Mouse (Mus musculus): ENCODE measurements at regions not wholly inside any gene's neighbourhood (a gene's known extent, or its start where the extent isn't known, plus 50 kb on each side); places are given as distances from the start of the nearest gene placed in this dataset.

- DNase-seq (ENCODE audit: low read depth) = no peak
- no peak for TF ChIP-seq CTCF (IDR thresholded peaks at IDR 0.05; ENCODE audit: borderline replicate concordance, extremely low read depth, insufficient read depth, insufficient read length)
- no peak for TF ChIP-seq POLR2A (IDR thresholded peaks at IDR 0.05; ENCODE audit: borderline replicate concordance, extremely low read depth, insufficient read depth, insufficient read length, poor library complexity, severe bottlenecking)
These were observed 487.6 kb upstream of the Adamts5 start for GRCm38 (mm10) chr16:86389063-86389723.

GRCm38 (mm10) chr16:86388128-86388527 is 486.5 kb upstream of the Adamts5 start:
- peak; percentile 48 for DNase-seq (ENCODE audit: low read depth)
- TF ChIP-seq POLR2A (IDR thresholded peaks at IDR 0.05; ENCODE audit: borderline replicate concordance, extremely low read depth, insufficient read depth, insufficient read length, poor library complexity, severe bottlenecking) (no peak), CTCF (IDR thresholded peaks at IDR 0.05; ENCODE audit: borderline replicate concordance, extremely low read depth, insufficient read depth, insufficient read length) (no peak)

GRCm38 (mm10) chr16:86377991-86378390 is 476.4 kb upstream of the Adamts5 start:
- no peak for TF ChIP-seq POLR2A (IDR thresholded peaks at IDR 0.05; ENCODE audit: borderline replicate concordance, extremely low read depth, insufficient read depth, insufficient read length, poor library complexity, severe bottlenecking)
- no peak for TF ChIP-seq CTCF (IDR thresholded peaks at IDR 0.05; ENCODE audit: borderline replicate concordance, extremely low read depth, insufficient read depth, insufficient read length)
- DNase-seq (ENCODE audit: low read depth) = peak; percentile 12

- DNase-seq (ENCODE audit: low read depth) = no peak
- TF ChIP-seq POLR2A (IDR thresholded peaks at IDR 0.05; ENCODE audit: borderline replicate concordance, extremely low read depth, insufficient read depth, insufficient read length, poor library complexity, severe bottlenecking) (no peak), CTCF (IDR thresholded peaks at IDR 0.05; ENCODE audit: borderline replicate concordance, extremely low read depth, insufficient read depth, insufficient read length) (no peak)
These were observed 470.0 kb upstream of the Adamts5 start for GRCm38 (mm10) chr16:86371652-86372051.

- no peak for DNase-seq (ENCODE audit: low read depth)
- TF ChIP-seq CTCF (IDR thresholded peaks at IDR 0.05; ENCODE audit: borderline replicate concordance, extremely low read depth, insufficient read depth, insufficient read length) = no peak
- TF ChIP-seq POLR2A (IDR thresholded peaks at IDR 0.05; ENCODE audit: borderline replicate concordance, extremely low read depth, insufficient read depth, insufficient read length, poor library complexity, severe bottlenecking) = no peak
These were observed 466.8 kb upstream of the Adamts5 start for GRCm38 (mm10) chr16:86368449-86368848.

GRCm38 (mm10) chr16:86366197-86366596 is 464.6 kb upstream of the Adamts5 start:
- TF ChIP-seq CTCF (IDR thresholded peaks at IDR 0.05; ENCODE audit: borderline replicate concordance, extremely low read depth, insufficient read depth, insufficient read length) (no peak), POLR2A (IDR thresholded peaks at IDR 0.05; ENCODE audit: borderline replicate concordance, extremely low read depth, insufficient read depth, insufficient read length, poor library complexity, severe bottlenecking) (no peak)

GRCm38 (mm10) chr16:86361099-86361498 is 459.5 kb upstream of the Adamts5 start:
- DNase-seq (ENCODE audit: low read depth) = no peak
- no peak for TF ChIP-seq POLR2A (IDR thresholded peaks at IDR 0.05; ENCODE audit: borderline replicate concordance, extremely low read depth, insufficient read depth, insufficient read length, poor library complexity, severe bottlenecking)
- TF ChIP-seq CTCF (IDR thresholded peaks at IDR 0.05; ENCODE audit: borderline replicate concordance, extremely low read depth, insufficient read depth, insufficient read length) = no peak

More at GRCm38 (mm10) chr16:86366197-86366596, 464.6 kb upstream of the Adamts5 start:
- no peak for DNase-seq (ENCODE audit: low read depth)

GRCm38 (mm10) chr16:86355036-86355435 is 453.4 kb upstream of the Adamts5 start:
- TF ChIP-seq CTCF (IDR thresholded peaks at IDR 0.05; ENCODE audit: borderline replicate concordance, extremely low read depth, insufficient read depth, insufficient read length) = no peak
- no peak for TF ChIP-seq POLR2A (IDR thresholded peaks at IDR 0.05; ENCODE audit: borderline replicate concordance, extremely low read depth, insufficient read depth, insufficient read length, poor library complexity, severe bottlenecking)
- no peak for DNase-seq (ENCODE audit: low read depth)

- no peak for TF ChIP-seq POLR2A (IDR thresholded peaks at IDR 0.05; ENCODE audit: borderline replicate concordance, extremely low read depth, insufficient read depth, insufficient read length, poor library complexity, severe bottlenecking)
- TF ChIP-seq CTCF (IDR thresholded peaks at IDR 0.05; ENCODE audit: borderline replicate concordance, extremely low read depth, insufficient read depth, insufficient read length) = no peak
- DNase-seq (ENCODE audit: low read depth) = no peak
These were observed 446.1 kb upstream of the Adamts5 start for GRCm38 (mm10) chr16:86347753-86348152.

GRCm38 (mm10) chr16:86346916-86347315 is 445.3 kb upstream of the Adamts5 start:
- TF ChIP-seq CTCF (IDR thresholded peaks at IDR 0.05; ENCODE audit: borderline replicate concordance, extremely low read depth, insufficient read depth, insufficient read length) (no peak), POLR2A (IDR thresholded peaks at IDR 0.05; ENCODE audit: borderline replicate concordance, extremely low read depth, insufficient read depth, insufficient read length, poor library complexity, severe bottlenecking) (no peak)
- DNase-seq (ENCODE audit: low read depth) = no peak

GRCm38 (mm10) chr16:86340311-86340710 is 438.7 kb upstream of the Adamts5 start:
- no peak for DNase-seq (ENCODE audit: low read depth)
- TF ChIP-seq POLR2A (IDR thresholded peaks at IDR 0.05; ENCODE audit: borderline replicate concordance, extremely low read depth, insufficient read depth, insufficient read length, poor library complexity, severe bottlenecking) (no peak), CTCF (IDR thresholded peaks at IDR 0.05; ENCODE audit: borderline replicate concordance, extremely low read depth, insufficient read depth, insufficient read length) (no peak)

GRCm38 (mm10) chr16:86325406-86325805 is 423.8 kb upstream of the Adamts5 start:
- peak; percentile 3 for DNase-seq (ENCODE audit: low read depth)
- TF ChIP-seq POLR2A (IDR thresholded peaks at IDR 0.05; ENCODE audit: borderline replicate concordance, extremely low read depth, insufficient read depth, insufficient read length, poor library complexity, severe bottlenecking) = no peak
- TF ChIP-seq CTCF (IDR thresholded peaks at IDR 0.05; ENCODE audit: borderline replicate concordance, extremely low read depth, insufficient read depth, insufficient read length) = no peak

Measured in brain, embryonic 14.5 days (tissue).